Mouse (Mus musculus) CD4-positive helper T cell, adult 2 months (primary cell): Measurements from ENCODE around the gene Cxcr5.
A peak's percentile ranks its signal among the peaks of the same experiment; 100 is the strongest.

Source experiments
- DNase-seq: peaks from one replicate; pipeline ENCODE4 v3.0.0-alpha.2; 2012; ENCODE audit warnings: low read depth, missing footprints, low spot score

The Cxcr5 gene

GRCm38 (mm10) chr9:44561597-44561996 is at the start of gene Cxcr5:
TSS of gene Cxcr5 (minus strand) at chr9:44561877.
- DNase-seq, result no peak

GRCm38 (mm10) chr9:44610371-44610770 is 48.7 kb upstream of the Cxcr5 start:
- no peak for DNase-seq

GRCm38 (mm10) chr9:44607306-44607705 is 45.6 kb upstream of the Cxcr5 start:
- DNase-seq, result no peak

- DNase-seq, result peak; percentile 20
These were observed 45.0 kb upstream of the Cxcr5 start for GRCm38 (mm10) chr9:44606646-44607045.

- no peak for DNase-seq
These were observed 44.0 kb upstream of the Cxcr5 start for GRCm38 (mm10) chr9:44605616-44606165.

- DNase-seq, result peak; percentile 86
These were observed 43.3 kb upstream of the Cxcr5 start, which contains the start of gene Ddx6 for GRCm38 (mm10) chr9:44604779-44605615. TSS of gene Ddx6 (plus strand) at chr9:44604892.

GRCm38 (mm10) chr9:44604290-44604778 is 42.7 kb upstream of the Cxcr5 start:
- DNase-seq, result peak; percentile 89

GRCm38 (mm10) chr9:44603454-44604289 is 42.0 kb upstream of the Cxcr5 start:
- DNase-seq, result peak; percentile 88

- DNase-seq, result peak; percentile 67
These were observed 41.1 kb upstream of the Cxcr5 start for GRCm38 (mm10) chr9:44602766-44603165.

- DNase-seq, result no peak
These were observed 39.1 kb upstream of the Cxcr5 start for GRCm38 (mm10) chr9:44600801-44601200.

GRCm38 (mm10) chr9:44599616-44600015 is 37.9 kb upstream of the Cxcr5 start:
- DNase-seq, result no peak

GRCm38 (mm10) chr9:44598899-44599495 is 37.3 kb upstream of the Cxcr5 start:
- no peak for DNase-seq

GRCm38 (mm10) chr9:44597742-44598141 is 36.1 kb upstream of the Cxcr5 start:
- no peak for DNase-seq

GRCm38 (mm10) chr9:44595537-44595930 is 33.9 kb upstream of the Cxcr5 start:
- DNase-seq, result no peak

- DNase-seq, result no peak
These were observed 33.3 kb upstream of the Cxcr5 start for GRCm38 (mm10) chr9:44594901-44595536.

GRCm38 (mm10) chr9:44593886-44594285 is 32.2 kb upstream of the Cxcr5 start:
- DNase-seq, result no peak

- DNase-seq, result no peak
These were observed 31.5 kb upstream of the Cxcr5 start for GRCm38 (mm10) chr9:44593221-44593620.

- DNase-seq, result no peak
These were observed 30.0 kb upstream of the Cxcr5 start for GRCm38 (mm10) chr9:44591595-44592188.

- DNase-seq, result no peak
These were observed 29.3 kb upstream of the Cxcr5 start for GRCm38 (mm10) chr9:44590969-44591368.

GRCm38 (mm10) chr9:44589095-44589494 is 27.4 kb upstream of the Cxcr5 start:
- no peak for DNase-seq

- no peak for DNase-seq
These were observed 26.9 kb upstream of the Cxcr5 start for GRCm38 (mm10) chr9:44588605-44589004.
